Mouse (Mus musculus): Measurements from ENCODE around the gene Gbp9.
"Not testable (repeated sequence)": the region's sequence is repeated elsewhere in the genome, so short reads cannot be mapped to it uniquely, and the experiment has no call there.

- not testable (repeated sequence) for TF ChIP-seq CTCF (conservative IDR thresholded peaks at IDR 0.05; ENCODE audit: low read length); NANOG (IDR thresholded peaks at IDR 0.05; ENCODE audit: borderline replicate concordance, low read length); POU5F1 (IDR thresholded peaks at IDR 0.05; ENCODE audit: borderline replicate concordance, low read length)
Observed at GRCm38 (mm10) chr5:105109775-105110174, 29.6 kb downstream of the Gbp9 start.
